Mouse (Mus musculus) ovary, postnatal 10 days (tissue): ENCODE data around the gene Oas3.
"Not testable (repeated sequence)": the region's sequence is repeated elsewhere in the genome, so short reads cannot be mapped to it uniquely, and the experiment has no call there.

Experiments
- DNase-seq: peaks from one replicate; pipeline ENCODE4 v3.0.0; 2022; ENCODE audit warnings: low spot score

The Oas3 gene

DNA sequence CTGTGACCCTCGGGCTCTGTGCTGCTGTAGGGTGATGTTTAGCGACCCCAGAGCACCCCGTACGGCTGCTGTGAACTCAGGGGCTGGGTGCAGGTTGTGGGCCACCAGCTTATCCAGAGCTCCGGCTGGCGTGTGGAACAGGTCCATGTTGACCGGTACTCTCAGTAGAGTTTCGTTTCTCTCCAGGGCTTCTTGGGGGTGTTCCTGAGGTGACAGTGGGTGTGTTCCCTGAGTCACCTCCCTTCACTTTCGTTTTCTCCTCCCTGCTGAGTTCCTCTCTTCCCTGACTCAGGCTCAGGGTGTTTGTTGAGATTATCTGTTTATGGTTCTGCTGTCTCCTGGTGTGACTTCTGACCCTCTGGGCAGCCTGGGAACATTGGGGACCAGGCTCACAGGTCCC lies at the start of gene Oas3:
Gene Oas3 (minus strand): TSS at position 184 of the 400 bp plus-strand sequence.
- no peak for DNase-seq

DNA sequence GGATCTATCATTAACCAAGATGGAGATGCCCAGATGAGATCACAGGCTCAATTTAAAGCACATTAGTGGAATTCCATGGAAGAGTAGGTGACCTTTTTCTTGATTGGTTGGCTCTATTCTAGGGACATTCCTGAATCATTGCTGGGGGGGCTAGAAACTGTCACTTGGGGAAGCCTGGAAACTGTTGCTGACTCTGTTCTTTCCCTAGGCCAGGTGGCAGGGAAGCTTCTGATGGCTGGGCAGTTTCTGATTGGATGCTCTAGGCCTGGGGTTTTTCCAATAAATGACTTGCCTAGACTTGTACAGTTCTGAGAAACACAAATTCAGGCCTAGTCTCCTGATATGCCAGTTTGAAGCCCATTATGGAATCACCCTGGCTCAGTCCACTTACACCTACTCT lies 41.5 kb upstream of the Oas3 start:
- DNase-seq, result no peak

DNA sequence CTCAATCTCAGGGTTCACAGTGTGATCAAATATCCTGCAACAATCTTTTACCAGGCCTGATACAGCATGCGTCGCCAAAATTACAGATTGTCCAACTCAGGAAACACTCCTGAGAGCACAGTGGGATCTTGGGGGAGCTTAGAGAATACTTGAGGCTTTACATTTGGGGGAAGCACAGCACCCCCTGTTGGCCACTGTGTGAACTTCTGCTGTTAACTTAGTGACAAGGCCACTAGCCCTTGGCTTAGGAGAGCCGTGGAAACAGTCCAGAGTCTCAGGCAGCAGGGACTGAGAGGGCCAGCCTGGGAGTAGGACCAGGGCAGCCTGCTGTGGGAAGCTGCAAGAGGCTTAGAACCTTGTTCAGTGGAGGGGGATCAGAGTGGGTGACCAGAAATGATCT lies 38.5 kb upstream of the Oas3 start:
- no peak for DNase-seq

DNA sequence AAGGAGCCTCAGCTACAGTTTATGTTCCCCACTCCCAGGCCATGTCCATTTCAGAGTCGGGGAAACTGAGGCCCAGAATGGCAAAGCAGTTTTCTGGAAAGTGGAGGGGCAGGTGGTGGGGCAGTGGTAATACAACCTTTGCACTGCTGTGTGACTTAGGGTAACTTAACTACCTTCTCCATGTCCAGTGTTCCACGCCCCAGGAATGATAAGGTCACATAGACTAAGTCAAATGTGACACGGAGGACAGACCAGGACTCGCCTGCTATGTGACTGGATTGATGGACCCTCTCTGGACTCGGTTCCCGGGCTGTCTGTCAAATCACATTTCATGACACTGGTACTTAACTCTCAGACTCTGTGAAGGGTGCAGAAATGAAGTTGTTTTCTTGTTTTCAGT lies 35.6 kb upstream of the Oas3 start:
- no peak for DNase-seq

DNA sequence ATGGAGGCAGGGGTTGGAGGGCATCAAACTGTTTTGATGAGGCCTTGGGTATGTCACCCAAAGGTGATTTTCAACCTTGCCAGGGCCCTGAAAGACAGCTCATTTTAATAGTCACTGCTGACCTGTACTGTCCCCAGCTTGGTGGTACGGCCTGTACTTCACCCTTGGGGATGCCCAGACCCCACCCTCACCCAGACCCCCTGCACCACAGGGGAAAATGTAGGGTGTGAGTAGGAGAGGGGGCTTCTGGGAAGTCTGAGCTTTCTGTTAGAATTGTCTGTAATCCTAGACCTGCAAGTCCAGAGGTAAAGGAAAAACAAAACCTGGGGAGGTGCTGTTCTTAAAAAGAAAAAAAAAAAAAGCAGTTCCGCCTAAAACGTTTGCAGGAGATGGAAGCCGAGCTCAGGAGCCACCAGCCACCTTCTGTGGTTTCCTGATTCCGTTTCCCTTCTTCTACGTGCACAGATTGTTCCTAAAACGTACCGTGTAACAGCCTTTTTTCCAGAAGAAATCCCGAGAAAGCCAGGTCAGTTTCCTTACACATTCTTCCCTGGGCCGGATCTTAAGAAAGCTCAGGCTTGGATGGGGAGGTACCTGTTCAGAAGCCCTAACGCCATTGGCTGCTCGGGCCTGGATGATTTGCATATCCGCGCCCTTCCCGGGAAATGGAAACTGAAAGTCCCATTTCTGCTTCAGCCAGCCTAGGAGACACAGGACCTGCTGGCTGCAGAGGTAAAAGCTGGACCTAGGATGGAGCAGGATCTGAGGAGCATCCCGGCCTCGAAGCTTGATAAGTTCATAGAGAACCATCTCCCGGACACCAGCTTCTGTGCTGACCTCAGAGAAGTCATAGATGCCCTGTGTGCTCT lies 34.7 kb upstream of the Oas3 start, which contains the start of gene Oas1c:
Gene Oas1c (minus strand): TSS at position 564 of the 869 bp plus-strand sequence.
- DNase-seq, result peak; percentile 56

DNA sequence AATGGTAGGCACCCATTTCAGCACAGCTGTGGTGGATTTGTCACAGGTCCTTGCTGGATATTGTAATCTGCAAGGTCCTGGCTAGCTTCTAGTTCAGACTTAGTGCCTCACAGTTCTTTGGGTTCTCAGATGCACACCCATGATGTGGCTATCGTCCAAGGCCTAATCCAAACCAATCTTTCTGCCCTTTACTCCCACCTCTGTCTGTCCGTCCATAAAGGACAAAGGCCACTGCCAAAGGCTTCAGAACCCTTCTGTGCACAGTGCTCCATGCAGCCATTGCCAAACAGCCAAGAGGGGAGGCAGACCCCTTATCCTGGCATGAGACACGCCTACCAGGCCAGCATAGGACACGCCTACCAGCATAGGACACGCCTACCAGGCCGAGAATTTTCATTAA lies 31.7 kb upstream of the Oas3 start:
- DNase-seq, result no peak

DNA sequence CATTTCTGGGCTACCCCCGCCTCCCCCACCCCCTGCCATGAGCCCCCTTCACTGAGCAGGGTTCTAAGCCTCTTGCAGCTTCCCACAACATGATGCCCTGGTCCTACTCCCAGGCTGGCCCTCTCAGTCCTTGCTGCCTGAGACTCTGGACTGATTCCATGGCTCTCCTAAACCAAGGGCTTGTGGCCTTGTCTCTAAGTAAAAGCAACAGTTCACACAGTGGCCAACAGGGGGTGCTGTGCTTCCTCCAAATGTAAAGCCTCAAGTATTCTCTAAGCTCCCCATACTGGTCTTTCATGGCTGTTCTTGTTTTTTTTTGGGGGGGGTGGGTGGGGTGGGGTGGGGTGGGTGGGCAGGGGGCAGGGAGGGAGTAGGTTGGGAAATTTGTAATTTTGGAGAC lies 29.0 kb upstream of the Oas3 start:
- no peak for DNase-seq

DNA sequence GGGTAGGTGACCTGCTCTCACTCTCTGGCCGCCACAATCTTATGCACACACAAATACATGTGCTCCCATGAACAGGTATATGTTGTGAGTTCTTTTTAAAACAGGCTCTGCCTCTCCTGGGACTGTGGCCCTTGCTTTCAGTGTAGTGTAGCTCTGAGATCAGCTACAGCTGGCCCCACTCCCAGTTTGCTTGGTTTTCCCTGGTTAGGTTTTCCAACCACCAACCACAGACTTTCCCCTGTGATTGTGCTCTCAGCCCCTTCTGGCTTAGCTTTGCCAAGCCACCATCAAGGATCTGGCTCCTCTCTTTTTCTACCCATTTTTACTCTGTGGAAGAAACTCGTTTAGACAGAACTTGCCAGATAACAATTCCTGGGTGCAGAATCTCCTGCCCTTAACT lies 26.1 kb upstream of the Oas3 start:
- no peak for DNase-seq

DNA sequence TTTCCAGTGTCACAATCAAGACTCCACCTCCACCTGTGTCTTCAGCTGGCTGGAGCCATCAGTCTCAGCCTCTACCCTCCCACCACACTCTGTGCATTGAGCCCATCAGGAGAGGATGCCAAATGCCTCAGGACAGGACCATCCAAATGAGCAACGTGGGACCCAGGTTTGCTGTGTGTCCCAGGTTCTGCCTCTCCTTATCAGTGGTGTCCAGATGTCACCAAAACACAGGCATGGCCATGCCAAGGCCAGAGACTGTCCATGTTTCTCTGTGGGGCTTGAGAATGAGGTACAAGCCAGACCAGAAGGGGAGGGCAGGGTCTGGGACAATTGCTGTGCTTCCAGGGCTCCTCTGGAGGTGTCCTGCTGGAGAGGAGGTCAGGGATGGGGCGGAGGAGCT lies 21.5 kb upstream of the Oas3 start:
- not testable (repeated sequence) for DNase-seq

DNA sequence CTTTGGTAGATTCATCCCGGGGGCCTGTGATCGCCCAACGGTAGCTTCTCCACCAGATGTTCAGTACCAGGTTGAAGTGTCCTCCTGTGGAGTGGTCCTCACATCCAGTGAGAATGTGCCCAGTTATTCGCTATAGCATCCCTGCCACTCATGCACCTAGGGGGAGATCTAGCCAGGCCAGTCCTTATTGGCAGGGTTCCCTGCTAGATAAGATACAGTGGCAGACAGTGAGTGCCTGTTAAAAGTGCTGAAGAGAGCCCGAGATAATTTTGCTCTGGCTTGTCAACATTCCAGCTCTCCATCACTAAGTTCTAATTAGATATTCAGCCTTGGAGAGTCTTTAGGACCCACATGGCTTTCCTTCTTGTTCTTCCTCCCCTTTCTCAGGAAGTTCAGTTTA lies 20.7 kb upstream of the Oas3 start:
- not testable (repeated sequence) for DNase-seq

DNA sequence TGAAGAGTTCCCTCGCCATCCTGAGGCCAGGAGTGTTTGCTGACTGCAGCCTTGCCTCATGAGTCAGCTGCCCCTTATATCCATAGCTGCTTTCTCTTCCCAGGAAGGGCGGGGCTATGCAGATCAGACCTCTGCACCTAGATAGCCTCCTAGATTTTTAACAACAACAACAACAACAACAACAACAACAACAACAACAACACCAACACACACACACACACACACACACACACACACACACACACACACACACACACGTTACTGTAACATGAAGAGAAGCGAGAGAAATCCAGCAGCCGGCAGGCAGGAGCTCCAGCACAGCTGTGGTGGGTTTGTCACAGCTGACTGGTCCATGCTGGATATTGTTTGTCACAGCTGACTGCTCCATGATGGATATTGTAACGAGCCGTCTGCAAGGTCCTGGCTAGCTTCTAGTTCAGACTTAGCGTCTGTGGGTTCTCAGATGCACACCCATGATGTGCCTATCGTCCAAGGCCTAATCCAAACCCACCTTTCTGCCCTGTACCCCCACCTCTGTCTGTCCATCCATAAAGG lies 18.1 kb upstream of the Oas3 start, which contains the start of gene Oas1e:
Gene Oas1e (minus strand): TSS at position 51 of the 555 bp plus-strand sequence.
- DNase-seq, result not testable (repeated sequence)

DNA sequence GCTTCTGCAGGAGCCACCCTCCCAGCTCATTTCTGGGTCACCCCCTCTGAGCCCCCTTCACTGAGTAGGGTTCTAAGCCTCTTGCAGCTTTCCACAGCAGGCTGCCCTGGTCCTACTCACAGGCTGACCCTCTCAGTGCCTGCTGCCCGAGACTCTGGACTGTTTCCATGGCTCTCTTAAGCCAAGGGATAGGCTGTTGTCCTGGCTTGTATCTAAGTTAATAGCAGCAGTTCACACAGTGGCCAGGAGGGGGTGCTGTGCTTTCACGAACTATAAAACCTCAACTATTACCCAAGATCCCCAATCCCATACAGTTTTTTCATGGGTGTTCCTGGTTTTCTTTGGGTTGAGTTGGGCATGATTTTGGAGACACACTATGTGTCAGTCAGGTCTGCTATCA lies 15.6 kb upstream of the Oas3 start:
- no peak for DNase-seq

DNA sequence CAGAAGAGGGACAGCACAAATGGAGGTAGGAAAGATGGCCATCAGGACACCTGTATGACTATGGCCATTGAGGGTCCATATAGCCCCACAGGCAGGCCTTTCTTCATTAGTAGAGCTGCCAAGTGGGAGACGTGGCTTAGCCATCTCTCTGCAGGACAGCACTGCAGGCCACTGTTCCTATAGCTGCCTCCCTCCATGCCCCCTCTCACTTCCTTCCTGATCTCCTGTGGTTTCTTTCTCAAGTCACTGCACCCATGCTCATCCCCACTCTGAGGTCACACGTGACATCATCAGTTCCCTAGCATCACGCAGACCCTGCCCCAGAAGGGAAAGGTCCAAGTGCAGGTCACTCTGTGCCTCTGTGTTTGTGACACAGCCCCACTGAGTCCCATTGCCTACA lies 9.6 kb upstream of the Oas3 start:
- DNase-seq, result no peak

DNA sequence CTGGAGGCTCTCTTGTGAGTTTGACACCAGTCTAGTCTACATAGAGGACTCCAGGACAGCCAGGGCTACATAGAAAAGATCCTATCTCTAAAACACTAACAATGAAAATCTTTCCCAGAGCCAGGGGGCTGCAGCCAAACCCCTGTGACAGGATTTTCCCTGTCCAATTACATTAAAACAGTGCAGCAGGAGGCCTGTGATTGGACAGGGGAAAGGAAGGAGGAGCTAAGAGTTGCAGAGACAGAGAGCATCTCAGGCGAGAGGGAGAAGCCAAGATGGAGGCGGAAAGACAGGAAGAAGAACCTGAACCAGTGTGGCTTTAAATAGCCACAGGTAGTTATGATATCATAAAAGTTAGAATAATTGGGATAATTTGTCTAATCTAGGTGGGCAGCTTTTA lies 5.0 kb upstream of the Oas3 start:
- DNase-seq, result no peak

DNA sequence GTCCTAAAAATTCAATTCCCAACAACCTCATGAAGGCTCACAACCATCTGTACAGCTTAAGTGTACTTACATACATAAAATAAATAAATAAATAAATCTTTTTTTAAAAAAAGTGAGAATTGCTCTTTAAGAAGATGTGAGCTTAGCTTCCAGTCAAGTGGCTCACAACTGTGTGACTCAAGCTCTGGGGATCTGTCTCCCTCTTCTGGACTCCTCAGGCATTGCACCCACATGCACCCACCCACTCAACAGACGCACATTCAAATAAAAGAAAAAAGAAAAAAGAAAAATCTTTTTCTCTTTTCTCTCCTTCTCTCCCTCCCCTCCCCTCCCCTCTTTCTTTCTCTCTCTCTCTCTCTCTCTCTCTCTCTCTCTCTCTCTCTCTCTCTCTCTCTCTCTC lies 4.2 kb upstream of the Oas3 start:
- DNase-seq, result no peak

DNA sequence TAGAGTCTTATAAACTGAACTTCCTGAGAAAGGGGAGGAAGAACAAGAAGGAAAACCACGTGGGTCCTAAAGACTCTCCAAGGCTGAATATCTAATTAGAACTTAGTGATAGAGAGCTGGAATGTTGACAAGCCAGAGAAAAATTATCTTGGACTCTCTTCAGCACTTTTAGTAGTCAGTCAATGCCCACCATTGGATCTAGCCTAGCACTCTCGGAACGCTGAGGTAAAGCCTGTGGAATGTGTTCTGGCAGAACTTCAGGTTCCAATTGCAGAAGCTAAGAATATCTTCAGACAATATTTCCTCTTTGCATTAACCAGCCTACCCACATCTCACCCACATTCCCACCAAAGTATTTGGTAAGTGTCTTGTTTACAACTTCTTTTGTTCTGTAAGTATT lies 2.5 kb upstream of the Oas3 start:
- DNase-seq, result no peak

DNA sequence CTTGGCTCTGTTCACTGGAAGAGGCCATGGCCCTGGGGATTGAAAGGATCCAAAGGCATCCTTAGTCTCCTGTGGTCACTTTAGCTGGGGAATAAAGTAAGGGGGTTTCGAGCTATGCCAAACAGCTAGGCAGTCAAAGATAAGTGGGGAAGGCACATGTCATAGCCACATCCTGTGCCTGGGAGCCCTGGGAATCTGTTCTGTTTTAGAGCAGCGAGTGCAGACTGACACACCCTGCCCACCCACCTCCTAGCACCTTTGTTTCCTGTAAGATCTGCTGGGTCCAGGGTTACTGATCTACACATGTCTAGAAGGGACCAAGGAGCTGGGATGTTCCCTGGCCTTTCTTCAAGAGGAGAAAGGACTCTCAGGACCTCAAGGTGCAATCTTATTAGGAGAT lies 1.5 kb upstream of the Oas3 start:
- DNase-seq, result no peak

DNA sequence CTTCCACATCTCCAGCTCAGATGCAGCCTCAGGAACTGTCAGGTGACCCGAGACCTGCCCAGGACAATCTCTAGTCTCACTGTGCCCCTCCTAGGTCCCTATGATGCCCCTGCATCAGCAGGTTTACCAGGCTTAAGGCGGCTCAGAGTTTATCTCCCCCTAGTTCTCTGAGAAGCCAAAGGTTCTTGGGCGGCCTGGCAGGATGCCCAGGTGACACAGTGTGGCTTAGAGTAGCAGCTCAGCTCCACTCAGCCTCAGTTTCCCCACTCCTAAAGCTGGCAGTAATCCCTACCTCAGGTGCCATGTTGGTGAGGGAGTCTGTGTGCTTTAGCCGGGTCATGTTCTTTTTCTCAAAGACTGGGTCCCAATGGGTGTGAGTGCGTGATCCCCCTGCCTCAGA lies 660 bp downstream of the Oas3 start:
- DNase-seq, result no peak

DNA sequence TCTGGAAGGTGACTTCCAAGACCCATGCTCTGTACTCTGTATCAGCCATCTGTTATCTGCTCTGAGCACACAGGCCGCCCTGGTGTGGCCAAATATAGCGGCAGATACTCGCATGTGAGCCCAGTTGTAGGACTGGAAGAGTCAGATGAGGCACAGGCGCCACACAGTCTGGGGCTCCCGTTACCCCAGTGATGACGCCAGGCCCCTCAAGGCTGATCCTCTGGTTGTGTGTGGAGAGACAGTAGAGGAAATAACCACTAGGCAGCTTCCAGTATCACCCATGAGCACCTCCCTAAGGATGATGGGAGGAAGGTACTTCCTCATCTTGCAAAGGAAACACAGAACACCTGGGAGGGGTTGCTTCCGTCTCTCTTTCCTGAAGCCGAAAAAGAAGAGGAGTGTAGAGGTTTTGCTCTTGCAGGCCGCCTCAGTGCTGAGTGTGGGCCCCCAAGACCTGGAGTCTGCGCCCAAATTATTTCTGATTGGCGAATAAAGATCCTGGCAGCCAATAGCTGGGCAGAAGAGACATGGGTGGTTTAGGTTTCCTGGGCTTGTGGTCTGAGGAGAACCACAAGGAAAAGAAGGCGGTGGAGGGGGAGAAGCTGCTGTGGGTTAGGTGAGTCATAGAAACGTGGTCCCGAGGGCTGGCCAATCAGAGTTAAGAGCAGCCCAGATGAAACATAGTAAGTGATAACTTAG lies 2.0 kb downstream of the Oas3 start:
- no peak for DNase-seq

DNA sequence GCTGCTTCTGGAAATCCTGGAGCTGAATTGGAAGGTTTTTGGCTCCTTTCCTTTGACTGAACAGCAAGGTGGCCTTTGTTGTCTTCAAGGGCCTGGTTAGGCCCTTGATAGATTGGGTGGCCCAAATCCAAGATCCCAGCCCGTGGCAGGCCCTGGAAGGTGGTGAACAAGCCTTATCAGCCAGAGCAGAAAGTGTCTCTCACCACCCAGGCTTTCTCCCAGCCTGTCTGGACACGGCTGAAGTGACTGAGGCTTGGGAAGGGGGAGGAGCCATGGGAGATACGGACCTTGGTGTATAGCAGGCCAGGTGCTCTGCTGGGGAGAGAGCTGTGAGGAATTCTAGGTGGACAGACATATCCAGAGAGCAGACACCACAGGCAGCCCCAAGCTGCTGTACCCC lies 8.1 kb downstream of the Oas3 start:
- no peak for DNase-seq

DNA sequence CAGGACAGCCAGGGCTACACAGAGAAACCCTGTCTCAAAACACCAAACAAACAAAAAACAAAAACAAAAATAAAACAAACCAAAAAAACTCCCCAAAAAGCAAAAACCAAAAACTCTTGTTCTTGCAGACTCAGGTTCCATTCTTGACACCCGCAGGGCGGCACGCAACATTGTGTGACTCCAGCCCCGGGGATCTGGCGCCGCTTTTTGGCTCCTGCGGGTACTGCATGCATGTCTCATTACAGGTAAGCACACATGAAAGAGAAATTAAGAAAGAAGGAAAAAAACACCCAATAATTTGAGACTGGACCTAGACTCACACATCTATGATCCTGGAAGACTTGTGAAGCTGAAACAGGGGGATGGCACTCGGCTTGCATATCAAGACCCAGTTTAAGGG lies 12.5 kb downstream of the Oas3 start:
- DNase-seq, result no peak

DNA sequence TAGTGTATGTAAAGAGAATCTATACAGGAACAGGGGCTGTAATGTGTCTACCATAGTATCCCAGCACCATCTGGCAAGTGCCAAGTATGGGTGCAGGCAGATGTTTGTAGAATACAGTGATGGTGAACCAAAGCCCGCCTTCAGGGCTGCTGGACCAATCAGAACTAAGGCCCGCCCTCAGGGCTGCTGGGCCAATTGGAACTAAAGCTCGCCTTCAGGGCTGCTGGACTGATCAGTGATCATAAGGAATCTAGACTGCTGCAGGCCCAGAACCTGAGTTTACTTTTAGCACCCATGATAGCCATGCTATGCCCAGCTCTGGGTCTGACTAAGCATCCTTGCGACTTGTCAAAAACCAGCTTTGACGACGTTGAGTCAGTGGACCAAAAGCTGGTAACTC lies 15.6 kb downstream of the Oas3 start:
- no peak for DNase-seq

DNA sequence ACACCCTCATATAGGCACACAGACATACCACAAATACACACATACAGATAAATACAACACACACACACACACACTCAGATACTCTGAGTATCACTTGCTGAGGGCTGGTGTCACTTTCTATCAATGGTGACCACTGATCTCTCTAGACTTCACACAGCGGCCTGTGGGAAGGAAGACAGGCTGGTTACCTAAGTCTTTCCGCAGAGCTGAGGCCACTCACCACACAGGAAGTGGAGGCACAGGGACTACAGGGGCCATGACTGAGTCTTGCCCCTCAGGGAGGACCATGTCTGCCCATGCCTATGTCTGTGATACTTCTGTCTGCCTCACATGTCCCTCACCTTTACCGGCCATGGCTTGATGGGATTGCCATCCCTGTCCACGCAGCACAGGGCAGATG lies 23.2 kb downstream of the Oas3 start:
- DNase-seq, result no peak
